Mouse (Mus musculus) limb, embryonic 15.5 days (tissue): ENCODE measurements at regions not wholly inside any gene's neighbourhood (a gene's known extent, or its start where the extent isn't known, plus 50 kb on each side); places are given as distances from the start of the nearest gene placed in this dataset.

ENCODE experiments used
- ATAC-seq: fragments of 200-750 bp; cut with Nextera tagmentation; 2 replicates; pipeline ENCODE4 v1.8.0; 2017; ENCODE audit warnings: low read depth, moderate TSS enrichment; ENCODE audit not compliant: insufficient number of reproducible peaks, low FRiP score, low TSS enrichment
- H3K27ac ChIP-seq: fragments of 300-500 bp; sonication (generic); 2 replicates; pipeline ENCODE4 v1.5.1; 2015; ENCODE audit warnings: moderate library complexity, mild to moderate bottlenecking, inconsistent platforms
- H3K27me3 ChIP-seq: fragments of 300-500 bp; sonication (generic); 2 replicates; pipeline ENCODE4 v1.6.1; 2015; ENCODE audit warnings: inconsistent platforms
- H3K36me3 ChIP-seq: fragments of 300-500 bp; sonication (generic); 2 replicates; pipeline ENCODE4 v1.6.1; 2015; ENCODE audit warnings: inconsistent platforms
- H3K4me1 ChIP-seq: fragments of 300-500 bp; sonication (generic); 2 replicates; pipeline ENCODE4 v1.6.1; 2015; ENCODE audit warnings: inconsistent platforms
- H3K4me2 ChIP-seq: fragments of 300-500 bp; sonication (generic); 2 replicates; pipeline ENCODE4 v1.6.1; 2015; ENCODE audit warnings: mild to moderate bottlenecking, inconsistent platforms
- H3K4me3 ChIP-seq: fragments of 300-500 bp; sonication (generic); 2 replicates; pipeline ENCODE4 v1.5.1; 2015; ENCODE audit warnings: mild to moderate bottlenecking, inconsistent platforms
- H3K9ac ChIP-seq: fragments of 300-500 bp; sonication (generic); 2 replicates; pipeline ENCODE4 v1.6.1; 2015; ENCODE audit warnings: inconsistent platforms
- H3K9me3 ChIP-seq: fragments of 300-500 bp; sonication (generic); 2 replicates; pipeline ENCODE4 v1.6.1; 2016; ENCODE audit warnings: inconsistent platforms
- WGBS: fragments of 180-500 bp; shearing (Covaris S2); methylation state at CpG from one replicate; pipeline ENCODE4 v1.1.7; 2015; 5-methylcytosine and 5-hydroxymethylcytosine counted together

DNA sequence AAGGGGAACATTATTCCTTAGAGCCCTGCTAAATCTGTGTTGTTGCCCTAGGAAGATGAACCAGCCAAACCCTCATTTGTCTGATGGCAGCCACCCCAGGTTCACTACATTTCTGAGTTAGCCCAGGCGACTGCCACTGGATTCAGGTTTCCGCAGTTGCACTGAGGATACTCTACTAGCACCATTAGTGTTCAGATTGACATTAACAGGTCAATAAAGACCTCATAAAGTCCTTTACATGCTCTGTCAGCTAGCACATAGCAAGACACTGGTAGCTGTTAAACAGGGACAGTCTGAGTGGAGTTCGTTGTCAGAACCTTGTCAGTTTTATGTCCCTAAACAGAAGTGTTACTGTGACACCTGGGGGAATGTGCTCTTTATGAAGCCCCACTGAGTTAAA, 345.1 kb downstream of the Stim2 start:
- Histone ChIP-seq H3K27ac (no peak overlapping the region), H3K4me3 (no peak overlapping the region), H3K36me3 (no peaks in the 10 kb centered on the region), H3K9ac (no peak overlapping the region), H3K4me2 (no peak overlapping the region), H3K4me1 (peaks cover 7% of the 10 kb centered on the region; the same call in 1 of the 2 replicates), H3K9me3 (no peaks in the 10 kb centered on the region), H3K27me3 (no peaks in the 10 kb centered on the region)
- WGBS, result 23% methylated on average over 3 of the region's 3 CpGs
- ATAC-seq, result no peak

DNA sequence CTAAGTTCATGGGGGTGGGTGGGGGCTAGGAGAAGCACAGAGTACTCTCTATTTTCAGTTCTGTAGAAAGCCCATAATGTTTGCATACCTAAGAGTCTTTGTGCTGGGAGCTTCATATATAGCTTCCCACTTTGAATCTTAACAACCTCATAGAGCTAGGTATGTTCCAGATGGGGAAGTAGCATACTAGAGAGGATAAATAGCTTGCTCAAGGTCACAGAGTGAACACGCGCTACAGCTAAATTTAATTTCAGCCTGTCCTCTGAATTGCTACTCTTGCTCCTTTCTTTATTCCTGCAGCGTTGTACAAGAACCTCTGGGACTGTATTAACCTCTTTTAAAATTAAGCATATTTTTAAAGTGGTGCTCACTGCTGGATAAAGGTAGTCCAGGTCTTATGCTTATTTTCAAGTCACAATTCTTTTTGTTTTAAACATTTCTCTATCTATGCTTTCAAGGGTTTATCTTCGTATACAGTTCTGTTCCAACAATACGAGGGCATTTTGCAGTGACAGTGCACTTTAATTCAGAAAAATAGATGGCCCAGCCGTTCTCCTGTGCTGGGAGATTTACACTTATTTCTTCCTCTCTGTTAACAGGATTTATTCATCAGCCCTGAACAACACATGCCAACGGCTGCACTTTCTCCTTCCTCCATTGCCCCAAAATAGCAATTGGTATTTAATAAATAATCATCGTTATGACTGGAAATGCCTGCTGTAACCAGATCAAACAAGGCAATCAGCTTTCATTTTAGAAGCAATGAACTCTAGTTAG, 350.7 kb downstream of the Stim2 start:
- Histone ChIP-seq H3K9me3 (no peaks in the 10 kb centered on the region), H3K27ac (no peak overlapping the region), H3K4me2 (no peak overlapping the region), H3K4me1 (no peaks in the 10 kb centered on the region), H3K36me3 (no peaks in the 10 kb centered on the region), H3K27me3 (no peaks in the 10 kb centered on the region), H3K9ac (no peak overlapping the region), H3K4me3 (no peak overlapping the region)
- WGBS, result 63% methylated on average over 8 of the region's 8 CpGs
- ATAC-seq, result no peak

DNA sequence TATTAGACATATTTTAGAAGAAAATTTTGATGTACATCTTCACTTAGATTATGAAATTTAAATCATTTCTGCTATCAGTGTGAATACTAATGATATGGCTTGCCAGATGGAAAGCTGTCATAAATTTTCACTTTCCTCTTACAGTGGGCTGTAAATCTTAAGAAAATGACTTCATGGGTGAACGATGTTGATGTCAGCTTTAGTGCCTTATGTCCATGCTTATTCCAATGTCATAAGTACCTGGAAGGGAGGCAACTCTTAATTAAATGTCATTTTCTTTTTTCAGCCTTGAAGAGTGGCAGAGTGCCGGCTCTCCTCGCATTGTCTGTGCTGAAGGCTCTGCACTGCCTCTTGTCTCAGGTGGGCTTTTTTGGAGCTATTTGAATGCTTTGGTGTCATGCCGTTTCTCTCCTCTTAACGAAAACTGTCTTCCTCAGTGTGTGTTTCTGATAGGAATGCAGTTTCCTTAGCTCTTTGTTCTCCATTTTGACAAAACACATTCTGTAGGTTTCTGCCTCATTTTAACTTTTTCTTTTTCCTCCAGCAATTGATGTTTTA, 351.6 kb downstream of the Stim2 start:
- Histone ChIP-seq H3K4me3 (no peak overlapping the region), H3K9ac (no peak overlapping the region), H3K4me2 (no peak overlapping the region), H3K27me3 (no peaks in the 10 kb centered on the region), H3K27ac (no peak overlapping the region), H3K4me1 (no peaks in the 10 kb centered on the region), H3K36me3 (no peaks in the 10 kb centered on the region), H3K9me3 (no peaks in the 10 kb centered on the region)
- no peak for ATAC-seq
- 58% methylated on average over 5 of the region's 5 CpGs for WGBS

DNA sequence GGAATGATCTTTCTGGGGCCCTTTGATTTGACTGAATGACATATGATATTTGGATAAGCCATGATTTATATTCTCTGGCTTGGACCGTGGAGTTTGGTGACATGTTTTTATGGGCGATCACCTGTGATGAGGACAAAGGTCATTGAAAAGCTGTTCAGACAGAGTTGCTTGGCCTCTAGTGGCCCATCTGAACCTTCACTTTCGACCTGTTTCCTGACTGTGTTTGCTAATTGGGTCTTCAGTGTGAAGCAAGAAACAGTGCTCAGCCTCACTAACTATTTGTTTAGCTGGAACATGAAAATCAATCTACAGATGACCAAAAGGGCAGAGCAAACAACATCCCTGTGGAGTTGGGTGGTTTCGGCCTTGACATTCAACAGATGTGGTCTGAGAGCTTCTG, 357.8 kb downstream of the Stim2 start:
- Histone ChIP-seq H3K4me3 (no peak overlapping the region), H3K4me1 (no peaks in the 10 kb centered on the region), H3K4me2 (no peak overlapping the region), H3K9ac (no peak overlapping the region), H3K27ac (no peak overlapping the region), H3K9me3 (no peaks in the 10 kb centered on the region), H3K27me3 (no peaks in the 10 kb centered on the region), H3K36me3 (no peaks in the 10 kb centered on the region)
- no peak for ATAC-seq
- 49% methylated on average over 4 of the region's 4 CpGs for WGBS

DNA sequence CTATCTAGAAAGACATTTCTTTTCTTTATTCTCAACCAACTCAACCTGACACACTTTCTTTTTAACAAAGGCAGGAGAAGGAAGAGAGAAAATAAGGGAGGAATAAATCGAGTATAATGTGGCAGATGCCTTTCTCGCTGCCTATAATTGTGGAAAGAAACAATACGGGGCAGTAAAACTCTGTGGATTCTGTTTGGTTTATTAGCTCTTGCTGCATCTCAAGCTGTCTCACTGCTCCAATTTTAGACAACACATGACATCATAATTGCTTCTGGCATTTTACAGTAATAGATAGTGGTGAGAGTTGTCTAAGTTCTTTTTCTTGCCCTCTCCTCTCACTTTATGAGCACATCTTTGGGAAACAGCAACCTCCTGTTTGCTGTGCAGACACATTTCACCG, 359.2 kb downstream of the Stim2 start:
- H3K4me1 ChIP-seq, result no peaks in the 10 kb centered on the region
- no peak overlapping the region for H3K4me2 ChIP-seq
- no peaks in the 10 kb centered on the region for H3K9me3 ChIP-seq
- no peak overlapping the region for H3K9ac ChIP-seq
- no peak overlapping the region for H3K4me3 ChIP-seq
- no peaks in the 10 kb centered on the region for H3K36me3 ChIP-seq
- H3K27ac ChIP-seq, result no peak overlapping the region
- no peak for ATAC-seq
- H3K27me3 ChIP-seq, result no peaks in the 10 kb centered on the region
- WGBS, result 44% methylated on average over 4 of the region's 4 CpGs

DNA sequence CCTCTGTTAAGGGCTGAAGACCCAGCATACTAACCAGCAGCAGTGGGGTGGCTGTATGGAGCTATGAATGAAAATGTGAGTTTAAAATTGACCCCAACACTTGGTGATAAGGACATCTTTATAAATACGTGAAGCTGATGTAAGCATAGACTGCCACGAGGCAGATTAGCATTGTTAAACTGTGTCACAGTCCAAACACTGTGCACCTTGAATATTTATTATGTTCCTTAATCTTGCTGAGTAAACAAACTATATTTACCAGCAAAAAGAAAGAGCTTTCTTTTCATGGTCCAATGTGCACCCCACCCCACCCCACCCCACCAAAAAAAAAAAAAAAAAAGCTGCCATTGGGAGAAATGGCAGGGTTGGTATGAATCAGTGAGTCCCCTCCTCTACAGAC, 359.9 kb downstream of the Stim2 start:
- Histone ChIP-seq H3K27me3 (no peaks in the 10 kb centered on the region), H3K9ac (no peak overlapping the region), H3K4me1 (no peaks in the 10 kb centered on the region), H3K4me3 (no peak overlapping the region), H3K36me3 (no peaks in the 10 kb centered on the region), H3K9me3 (no peaks in the 10 kb centered on the region), H3K4me2 (no peak overlapping the region), H3K27ac (no peak overlapping the region)
- 70% methylated on average over 2 of the region's 2 CpGs for WGBS
- ATAC-seq, result no peak
